Mouse (Mus musculus) ES-Bruce4 (cell line): ENCODE measurements around the gene Lpin3. TPM values are rescaled to one million over a fixed set of nuclear protein-coding genes. Genes with fewer than 3 reads are reported as not detected.

Source experiments
- H3K27ac ChIP-seq: 2 replicates; pipeline ENCODE4 v1.5.1; 2012; ENCODE audit warnings: low read length, inconsistent platforms; ENCODE audit not compliant: insufficient read depth
- H3K27me3 ChIP-seq: 2 replicates; pipeline ENCODE4 v1.6.1; 2012; ENCODE audit warnings: mild to moderate bottlenecking, low read length, inconsistent platforms; ENCODE audit not compliant: control insufficient read depth, poor library complexity, insufficient read depth, severe bottlenecking
- H3K36me3 ChIP-seq: 2 replicates; pipeline ENCODE4 v1.6.1; 2012; ENCODE audit warnings: inconsistent platforms, mild to moderate bottlenecking, low read length, moderate library complexity; ENCODE audit not compliant: control insufficient read depth, poor library complexity, insufficient read depth, severe bottlenecking
- H3K4me1 ChIP-seq: one replicate; pipeline ENCODE4 v1.8.1; 2011; ENCODE audit warnings: low read length; ENCODE audit not compliant: control insufficient read depth, insufficient read depth
- H3K4me3 ChIP-seq: 2 replicates; pipeline ENCODE4 v1.5.1; 2011; ENCODE audit warnings: low read depth, mild to moderate bottlenecking, low read length
- H3K9ac ChIP-seq: 2 replicates; pipeline ENCODE4 v1.6.1; 2012; ENCODE audit warnings: low read depth, mild to moderate bottlenecking, inconsistent platforms; ENCODE audit not compliant: poor library complexity, severe bottlenecking
- H3K9me3 ChIP-seq: replicated peaks from 2 replicates; pipeline ENCODE4 v1.6.1; 2012; ENCODE audit warnings: mild to moderate bottlenecking, low read length, inconsistent platforms; ENCODE audit not compliant: control insufficient read depth, poor library complexity, insufficient read depth, severe bottlenecking
- CTCF ChIP-seq: IDR thresholded peaks from one replicate; pipeline ENCODE4 v1.8.1; 2011; ENCODE audit warnings: low read depth, low read length
- EP300 ChIP-seq: IDR thresholded peaks from 2 replicates; pipeline ENCODE4 v1.6.1; 2011; ENCODE audit warnings: low read depth, low read length; ENCODE audit not compliant: insufficient read depth
- POLR2A ChIP-seq: IDR thresholded peaks from one replicate; pipeline ENCODE4 v1.8.1; 2011; ENCODE audit warnings: low read length; ENCODE audit not compliant: insufficient read depth
- polyA plus RNA-seq: library from polyadenylated mRNA; stranded (reverse); fragments of >200 nt; gene quantifications from 2 replicates; pipeline ENCODE4 v1.2.4, GENCODE M21; 2011; ENCODE audit warnings: low read depth; ENCODE audit not compliant: missing spikeins, insufficient read depth, insufficient read length

The Lpin3 gene
- polyA plus RNA-seq, 1 experiment: 7.0 TPM

GRCm38 (mm10) chr2:160882436-160882835, 2.0 kb downstream of the Lpin3 start:
- Histone ChIP-seq H3K36me3 (no peaks in the 10 kb centered on the region), H3K4me3 (no peak overlapping the region), H3K9ac (no peak overlapping the region), H3K27me3 (no peaks in the 10 kb centered on the region), H3K4me1 (no peaks in the 10 kb centered on the region), H3K27ac (no peak overlapping the region), H3K9me3 (no peaks in the 10 kb centered on the region)
- no peak for TF ChIP-seq EP300
- no peak for TF ChIP-seq CTCF
- TF ChIP-seq POLR2A: no peak

GRCm38 (mm10) chr2:160883912-160884311, 3.4 kb downstream of the Lpin3 start:
- H3K27ac ChIP-seq: no peak overlapping the region
- no peaks in the 10 kb centered on the region for H3K4me1 ChIP-seq
- no peaks in the 10 kb centered on the region for H3K27me3 ChIP-seq
- H3K36me3 ChIP-seq: no peaks in the 10 kb centered on the region
- TF ChIP-seq EP300: no peak
- no peak for TF ChIP-seq CTCF
- H3K4me3 ChIP-seq: no peak overlapping the region
- no peaks in the 10 kb centered on the region for H3K9me3 ChIP-seq
- H3K9ac ChIP-seq: no peak overlapping the region

- Histone ChIP-seq H3K9me3 (no peaks in the 10 kb centered on the region), H3K27me3 (no peaks in the 10 kb centered on the region), H3K9ac (no peak overlapping the region), H3K36me3 (no peaks in the 10 kb centered on the region), H3K4me3 (no peak overlapping the region), H3K27ac (no peak overlapping the region), H3K4me1 (no peaks in the 10 kb centered on the region)
- TF ChIP-seq EP300 (no peak), CTCF (peak; percentile 77)
These were observed 4.4 kb downstream of the Lpin3 start for GRCm38 (mm10) chr2:160884830-160885229.

GRCm38 (mm10) chr2:160886221-160886620, 5.8 kb downstream of the Lpin3 start:
- Histone ChIP-seq H3K36me3 (no peaks in the 10 kb centered on the region), H3K4me3 (no peak overlapping the region), H3K9me3 (no peaks in the 10 kb centered on the region), H3K27ac (no peak overlapping the region), H3K9ac (no peak overlapping the region), H3K4me1 (no peaks in the 10 kb centered on the region), H3K27me3 (no peaks in the 10 kb centered on the region)
- TF ChIP-seq CTCF (no peak), EP300 (no peak), POLR2A (no peak)

GRCm38 (mm10) chr2:160887284-160887683, 6.8 kb downstream of the Lpin3 start:
- peak; percentile 87 for TF ChIP-seq CTCF
- TF ChIP-seq EP300: no peak
- H3K9ac ChIP-seq: peak overlapping the region; percentile 53
- H3K36me3 ChIP-seq: no peaks in the 10 kb centered on the region
- no peak overlapping the region for H3K27ac ChIP-seq
- no peaks in the 10 kb centered on the region for H3K4me1 ChIP-seq
- H3K27me3 ChIP-seq: no peaks in the 10 kb centered on the region
- peak overlapping the region; percentile 87 for H3K4me3 ChIP-seq
- no peaks in the 10 kb centered on the region for H3K9me3 ChIP-seq

GRCm38 (mm10) chr2:160887859-160888258, 7.4 kb downstream of the Lpin3 start:
- Histone ChIP-seq H3K9ac (peak overlapping the region; percentile 53), H3K4me1 (no peaks in the 10 kb centered on the region), H3K27me3 (no peaks in the 10 kb centered on the region), H3K9me3 (no peaks in the 10 kb centered on the region), H3K36me3 (no peaks in the 10 kb centered on the region), H3K4me3 (peak overlapping the region; percentile 87), H3K27ac (no peak overlapping the region)
- peak; percentile 55 for TF ChIP-seq POLR2A
- no peak for TF ChIP-seq CTCF
- no peak for TF ChIP-seq EP300
